Mouse (Mus musculus) large intestine, adult 2 months (tissue): Measurements from ENCODE around the gene Pde11a. TPM values are rescaled to one million over a fixed set of nuclear protein-coding genes. Genes with fewer than 3 reads are reported as not detected.

Experiments used
- polyA plus RNA-seq: library from polyadenylated mRNA; depleted of rRNA; stranded (reverse); fragments of >200 nt; gene quantifications from 2 replicates; pipeline ENCODE4 v1.2.3, GENCODE M21; 2012; rRNA removed

Gene Pde11a
- polyA plus RNA-seq, 1 experiment, result 0.78 TPM

Other genes with a start within 250 kb of the Pde11a start
- gene Cyct, start 21.7 kb upstream of the Pde11a start, polyA plus RNA-seq, result not detected in 2 replicates
- 11.7 and 16.2 TPM in 2 replicates for gene Rbm45, start 31.2 kb upstream of the Pde11a start, polyA plus RNA-seq
- 10.4 and 18.4 TPM in 2 replicates for gene Osbpl6, start 67.7 kb upstream of the Pde11a start, polyA plus RNA-seq